Mouse (Mus musculus) stomach, postnatal 0 days (tissue): ENCODE measurements around the gene Pld2. TPM values are rescaled to one million over a fixed set of nuclear protein-coding genes. Genes with fewer than 3 reads are reported as not detected.

Experiments
- ATAC-seq: fragments of 200-750 bp; cut with Nextera tagmentation; 2 replicates; pipeline ENCODE4 v1.8.0; 2017; ENCODE audit not compliant: low FRiP score, low TSS enrichment
- DNase-seq: peaks from one replicate; pipeline ENCODE4 v3.0.0-alpha.2; 2016; ENCODE audit warnings: low spot score
- H3K27ac ChIP-seq: fragments of 300-500 bp; sonication (generic); replicated peaks from 2 replicates; pipeline ENCODE4 v1.5.1; 2014; ENCODE audit warnings: mild to moderate bottlenecking, control low read depth
- H3K27me3 ChIP-seq: fragments of 300-500 bp; sonication (generic); 2 replicates; pipeline ENCODE4 v1.6.1; 2014; ENCODE audit warnings: low read length; ENCODE audit not compliant: control insufficient read depth, insufficient read depth
- H3K36me3 ChIP-seq: fragments of 300-500 bp; sonication (generic); 2 replicates; pipeline ENCODE4 v1.6.1; 2014; ENCODE audit warnings: low read length, mixed read lengths; ENCODE audit not compliant: control insufficient read depth, insufficient read depth
- H3K4me1 ChIP-seq: fragments of 300-500 bp; sonication (generic); replicated peaks from 2 replicates; pipeline ENCODE4 v1.6.1; 2014; ENCODE audit warnings: antibody characterized with exemption; ENCODE audit not compliant: control insufficient read depth, insufficient read depth
- H3K4me2 ChIP-seq: fragments of 300-500 bp; sonication (generic); replicated peaks from 2 replicates; pipeline ENCODE4 v1.6.1; 2014; ENCODE audit warnings: low read depth, mild to moderate bottlenecking, control low read depth, moderate library complexity
- H3K4me3 ChIP-seq: fragments of 300-500 bp; sonication (generic); 2 replicates; pipeline ENCODE4 v1.5.1; 2014; ENCODE audit warnings: low read depth, low read length, control low read depth
- H3K9ac ChIP-seq: fragments of 300-500 bp; sonication (generic); 2 replicates; pipeline ENCODE4 v1.6.1; 2014; ENCODE audit warnings: mild to moderate bottlenecking, low read length, control low read depth, mixed read lengths
- H3K9me3 ChIP-seq: fragments of 300-500 bp; sonication (generic); 2 replicates; pipeline ENCODE4 v1.6.1; 2016; ENCODE audit warnings: low read length; ENCODE audit not compliant: control insufficient read depth
- CTCF ChIP-seq: IDR thresholded peaks from 2 replicates; pipeline ENCODE4 v1.5.1; 2016; ENCODE audit warnings: antibody characterized with exemption, low read depth, mild to moderate bottlenecking, moderate library complexity
- EP300 ChIP-seq: optimal IDR thresholded peaks from 2 replicates; pipeline ENCODE3; 2016; ENCODE audit warnings: antibody characterized with exemption
- WGBS: fragments of 180-500 bp; shearing (Covaris S2); extraction: QIAGEN DNeasy Blood & Tissue Kit; methylation state at CpG from one replicate; pipeline ENCODE4 v1.1.7; 2014; 5-methylcytosine and 5-hydroxymethylcytosine counted together
- polyA plus RNA-seq: library from polyadenylated mRNA; unstranded; fragments of >200 nt; fragmentation: Nextera tagmentation; extraction: Ambion mirVana; gene quantifications from 2 replicates; pipeline ENCODE4 v1.2.1, GENCODE M21; 2015

The Pld2 gene
- polyA plus RNA-seq, 1 experiment from 2014 or later: 16.2 TPM

- Histone ChIP-seq H3K4me2 (peak overlapping the region; percentile 15; the same call in 1 of the 2 replicates), H3K4me1 (no peaks in the 10 kb centered on the region), H3K27ac (no peak overlapping the region), H3K36me3 (no peaks in the 10 kb centered on the region), H3K4me3 (no peak overlapping the region), H3K27me3 (no peaks in the 10 kb centered on the region), H3K9me3 (no peaks in the 10 kb centered on the region), H3K9ac (no peak overlapping the region)
- DNase-seq (peak; percentile 83), ATAC-seq (peak; percentile 31; the same call in 1 of the 2 replicates)
- TF ChIP-seq CTCF: peak; percentile 84
- TF ChIP-seq EP300: no peak
- WGBS: 20% methylated on average over 4 of the region's 4 CpGs
Measured at GRCm38 (mm10) chr11:70506385-70506784, 33.5 kb upstream of the Pld2 start.

- H3K9me3 ChIP-seq: no peaks in the 10 kb centered on the region
- ATAC-seq: no peak
- no peak for TF ChIP-seq CTCF
- no peak for TF ChIP-seq EP300
- H3K4me2 ChIP-seq: no peak overlapping the region
- no peaks in the 10 kb centered on the region for H3K36me3 ChIP-seq
- no peak overlapping the region for H3K4me3 ChIP-seq
- H3K4me1 ChIP-seq: no peaks in the 10 kb centered on the region
- no peaks in the 10 kb centered on the region for H3K27me3 ChIP-seq
- no peak for DNase-seq
- no peak overlapping the region for H3K9ac ChIP-seq
- H3K27ac ChIP-seq: no peak overlapping the region
- 72% methylated on average over 7 of the region's 7 CpGs for WGBS
Measured at GRCm38 (mm10) chr11:70506962-70507515, 32.8 kb upstream of the Pld2 start.

- TF ChIP-seq EP300: no peak
- TF ChIP-seq CTCF: peak; percentile 81
- H3K9ac ChIP-seq: no peak overlapping the region
- H3K9me3 ChIP-seq: no peaks in the 10 kb centered on the region
- peak; percentile 65 for DNase-seq
- WGBS: 12% methylated on average over 19 of the region's 19 CpGs
- H3K4me1 ChIP-seq: no peaks in the 10 kb centered on the region
- no peak overlapping the region for H3K27ac ChIP-seq
- H3K4me2 ChIP-seq: no peak overlapping the region
- ATAC-seq: peak; percentile 48; the same call in 1 of the 2 replicates
- no peaks in the 10 kb centered on the region for H3K36me3 ChIP-seq
- no peak overlapping the region for H3K4me3 ChIP-seq
- H3K27me3 ChIP-seq: no peaks in the 10 kb centered on the region
Measured at GRCm38 (mm10) chr11:70509753-70510564, 29.9 kb upstream of the Pld2 start.

- no peak for ATAC-seq
- 53% methylated on average over 2 of the region's 2 CpGs for WGBS
- no peak overlapping the region for H3K4me2 ChIP-seq
- H3K36me3 ChIP-seq: no peaks in the 10 kb centered on the region
- no peaks in the 10 kb centered on the region for H3K9me3 ChIP-seq
- H3K27me3 ChIP-seq: no peaks in the 10 kb centered on the region
- no peak for DNase-seq
- TF ChIP-seq EP300 (no peak), CTCF (no peak)
- no peak overlapping the region for H3K9ac ChIP-seq
- no peak overlapping the region for H3K4me3 ChIP-seq
- no peaks in the 10 kb centered on the region for H3K4me1 ChIP-seq
- no peak overlapping the region for H3K27ac ChIP-seq
Measured at GRCm38 (mm10) chr11:70511242-70511641, 28.6 kb upstream of the Pld2 start.

GRCm38 (mm10) chr11:70511825-70512224 lies 28.0 kb upstream of the Pld2 start:
- no peak overlapping the region for H3K4me2 ChIP-seq
- H3K4me1 ChIP-seq: no peaks in the 10 kb centered on the region
- H3K4me3 ChIP-seq: no peak overlapping the region
- TF ChIP-seq EP300: no peak
- no peak for TF ChIP-seq CTCF
- H3K27me3 ChIP-seq: no peaks in the 10 kb centered on the region
- no peak for DNase-seq
- H3K27ac ChIP-seq: no peak overlapping the region
- no peaks in the 10 kb centered on the region for H3K9me3 ChIP-seq
- 92% methylated on average over 7 of the region's 7 CpGs for WGBS
- no peaks in the 10 kb centered on the region for H3K36me3 ChIP-seq
- no peak overlapping the region for H3K9ac ChIP-seq
- no peak for ATAC-seq
